Mouse (Mus musculus) brain, adult 2 months (tissue): Measurements from ENCODE around the gene Hacd2.

Experiments used
- DNase-seq: peaks from one replicate; pipeline ENCODE4 v3.0.0; 2011; ENCODE audit warnings: low read depth, low spot score

Gene Hacd2

GRCm38 (mm10) chr16:35054432-35055193, 32.4 kb downstream of the Hacd2 start:
- DNase-seq, result no peak

- peak; percentile 73 for DNase-seq
Measured at GRCm38 (mm10) chr16:35055194-35055506, 32.9 kb downstream of the Hacd2 start.

GRCm38 (mm10) chr16:35055861-35056260, 33.6 kb downstream of the Hacd2 start:
- DNase-seq, result no peak

GRCm38 (mm10) chr16:35056306-35056705, 34.1 kb downstream of the Hacd2 start:
- peak; percentile 66 for DNase-seq

- DNase-seq, result no peak
Measured at GRCm38 (mm10) chr16:35056786-35057185, 34.6 kb downstream of the Hacd2 start.

GRCm38 (mm10) chr16:35061017-35061416, 38.8 kb downstream of the Hacd2 start:
- peak; percentile 59 for DNase-seq

- DNase-seq, result no peak
Measured at GRCm38 (mm10) chr16:35065724-35066123, 43.5 kb downstream of the Hacd2 start.

- DNase-seq, result peak; percentile 76
Measured at GRCm38 (mm10) chr16:35067095-35067494, 44.9 kb downstream of the Hacd2 start.

GRCm38 (mm10) chr16:35067631-35068030, 45.4 kb downstream of the Hacd2 start:
- no peak for DNase-seq

GRCm38 (mm10) chr16:35068886-35069285, 46.7 kb downstream of the Hacd2 start:
- no peak for DNase-seq

GRCm38 (mm10) chr16:35074436-35074835, 52.2 kb downstream of the Hacd2 start:
- no peak for DNase-seq

GRCm38 (mm10) chr16:35075643-35076042, 53.4 kb downstream of the Hacd2 start:
- DNase-seq, result no peak

- no peak for DNase-seq
Measured at GRCm38 (mm10) chr16:35093500-35093899, 71.3 kb downstream of the Hacd2 start.

- no peak for DNase-seq
Measured at GRCm38 (mm10) chr16:35097870-35098530, 75.8 kb downstream of the Hacd2 start.

GRCm38 (mm10) chr16:35101751-35102420, 79.7 kb downstream of the Hacd2 start:
- DNase-seq, result no peak

GRCm38 (mm10) chr16:35102866-35103620, 80.8 kb downstream of the Hacd2 start:
- DNase-seq, result no peak

- DNase-seq, result no peak
Measured at GRCm38 (mm10) chr16:35107985-35108384, 85.8 kb downstream of the Hacd2 start.

- no peak for DNase-seq
Measured at GRCm38 (mm10) chr16:35109156-35109555, 86.9 kb downstream of the Hacd2 start.

- no peak for DNase-seq
Measured at GRCm38 (mm10) chr16:35109656-35110291, 87.5 kb downstream of the Hacd2 start.

GRCm38 (mm10) chr16:35110410-35111142, 88.3 kb downstream of the Hacd2 start:
- peak; percentile 88 for DNase-seq

GRCm38 (mm10) chr16:35111143-35111620, 89.0 kb downstream of the Hacd2 start:
- peak; percentile 69 for DNase-seq
